Mouse (Mus musculus) lung, adult 18-20 months (tissue): Measurements from ENCODE around the gene St3gal3.

Experiments used
- DNase-seq, 2 experiments: peaks; one replicate each; pipeline ENCODE4 v3.0.0; 2022; ENCODE audit warnings: mixed read lengths in 2 of 2

The St3gal3 gene

GRCm38 (mm10) chr4:118138891-118139290 is 4.2 kb upstream of the St3gal3 start:
- peak; percentile 53 to 58 for DNase-seq

- DNase-seq, result peak; percentile 45 to 46
Observed at GRCm38 (mm10) chr4:118137857-118138256, 3.1 kb upstream of the St3gal3 start.

- no peak for DNase-seq
Observed at GRCm38 (mm10) chr4:118137311-118137710, 2.6 kb upstream of the St3gal3 start.

- no peak for DNase-seq
Observed at GRCm38 (mm10) chr4:118135414-118135813, 700 bp upstream of the St3gal3 start.

GRCm38 (mm10) chr4:118131329-118131728 is 3.4 kb downstream of the St3gal3 start:
- no peak for DNase-seq

- DNase-seq, result peak in 1 of 2 experiments; percentile 38
Observed at GRCm38 (mm10) chr4:118123030-118123704, 11.5 kb downstream of the St3gal3 start.

- no peak for DNase-seq
Observed at GRCm38 (mm10) chr4:118122078-118122477, 12.6 kb downstream of the St3gal3 start.

GRCm38 (mm10) chr4:118117565-118117964 is 17.1 kb downstream of the St3gal3 start:
- no peak for DNase-seq

- no peak for DNase-seq
Observed at GRCm38 (mm10) chr4:118116098-118116497, 18.6 kb downstream of the St3gal3 start.

- no peak for DNase-seq
Observed at GRCm38 (mm10) chr4:118115132-118115531, 19.6 kb downstream of the St3gal3 start.

GRCm38 (mm10) chr4:118112601-118113000 is 22.1 kb downstream of the St3gal3 start:
- no peak for DNase-seq

GRCm38 (mm10) chr4:118109649-118110048 is 25.1 kb downstream of the St3gal3 start:
- no peak for DNase-seq

- DNase-seq, result peak; percentile 20 to 30
Observed at GRCm38 (mm10) chr4:118108779-118109178, 25.9 kb downstream of the St3gal3 start.

GRCm38 (mm10) chr4:118105256-118106053 is 29.3 kb downstream of the St3gal3 start:
- no peak for DNase-seq

GRCm38 (mm10) chr4:118103280-118103830 is 31.4 kb downstream of the St3gal3 start:
- DNase-seq, result no peak

GRCm38 (mm10) chr4:118101497-118101896 is 33.2 kb downstream of the St3gal3 start:
- DNase-seq, result no peak

GRCm38 (mm10) chr4:118099637-118100364 is 34.9 kb downstream of the St3gal3 start:
- peak in 1 of 2 experiments; percentile 13 for DNase-seq

- peak; percentile 59 to 73 for DNase-seq
Observed at GRCm38 (mm10) chr4:118098571-118098970, 36.1 kb downstream of the St3gal3 start.

GRCm38 (mm10) chr4:118096069-118096468 is 38.6 kb downstream of the St3gal3 start:
- no peak for DNase-seq

- DNase-seq, result no peak
Observed at GRCm38 (mm10) chr4:118092784-118093457, 41.8 kb downstream of the St3gal3 start.

GRCm38 (mm10) chr4:118090449-118090848 is 44.3 kb downstream of the St3gal3 start:
- no peak for DNase-seq

GRCm38 (mm10) chr4:118089939-118090338 is 44.8 kb downstream of the St3gal3 start:
- peak; percentile 23 to 45 for DNase-seq
